Mouse (Mus musculus) E14TG2a.4 (cell line): ENCODE measurements at regions not wholly inside any gene's neighbourhood (a gene's known extent, or its start where the extent isn't known, plus 50 kb on each side); places are given as distances from the start of the nearest gene placed in this dataset.

Source experiments
- CTCF ChIP-seq: conservative IDR thresholded peaks from 2 replicates; pipeline ENCODE4 v1.5.1; 2014; ENCODE audit warnings: low read length
- NANOG ChIP-seq: IDR thresholded peaks from 2 replicates; pipeline ENCODE4 v1.6.1; 2014; ENCODE audit warnings: borderline replicate concordance, low read length, mixed read lengths
- POU5F1 ChIP-seq: IDR thresholded peaks from 2 replicates; pipeline ENCODE4 v1.6.1; 2014; ENCODE audit warnings: low read length, borderline replicate concordance

DNA sequence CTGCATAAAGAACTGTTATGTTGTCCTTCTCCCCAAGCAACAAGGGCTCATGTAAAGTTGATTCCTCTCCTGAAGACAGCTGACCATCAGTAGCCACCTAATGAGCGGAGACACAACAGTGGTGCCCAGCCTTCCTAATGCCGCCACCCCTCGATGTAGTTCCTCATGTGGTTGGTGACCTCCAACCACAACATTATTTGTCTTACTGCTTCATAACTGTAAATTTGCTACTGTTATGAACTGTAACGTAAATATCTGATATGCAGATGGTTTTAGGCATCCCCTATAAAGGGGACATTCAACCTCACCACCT lies 209.2 kb upstream of the Adcy2 start:
- no peak for TF ChIP-seq CTCF
- TF ChIP-seq NANOG, result no peak
- TF ChIP-seq POU5F1, result no peak
